Mouse (Mus musculus) G1E (cell line): ENCODE measurements around the gene Fndc3b.

ENCODE experiments used
- CTCF ChIP-seq: IDR thresholded peaks from 2 replicates; pipeline ENCODE4 v1.5.1; 2012; ENCODE audit warnings: low read depth, low read length, inconsistent platforms, mixed read lengths
- GATA1 ChIP-seq: IDR thresholded peaks from 2 replicates; pipeline ENCODE4 v1.6.1; 2012; ENCODE audit warnings: borderline replicate concordance, low read length, inconsistent platforms, mixed read lengths
- GATA2 ChIP-seq: IDR thresholded peaks from 2 replicates; pipeline ENCODE4 v1.6.1; 2012; ENCODE audit warnings: low read depth, low read length, inconsistent platforms, borderline replicate concordance
- POLR2AphosphoS5 ChIP-seq: IDR thresholded peaks from 2 replicates; pipeline ENCODE4 v1.6.1; 2012; ENCODE audit warnings: low read depth, low read length, inconsistent platforms; ENCODE audit not compliant: insufficient replicate concordance
- TAL1 ChIP-seq: conservative IDR thresholded peaks from 2 replicates; pipeline ENCODE4 v1.6.1; 2012; ENCODE audit warnings: low read depth, low read length, inconsistent platforms, mixed read lengths

DNA sequence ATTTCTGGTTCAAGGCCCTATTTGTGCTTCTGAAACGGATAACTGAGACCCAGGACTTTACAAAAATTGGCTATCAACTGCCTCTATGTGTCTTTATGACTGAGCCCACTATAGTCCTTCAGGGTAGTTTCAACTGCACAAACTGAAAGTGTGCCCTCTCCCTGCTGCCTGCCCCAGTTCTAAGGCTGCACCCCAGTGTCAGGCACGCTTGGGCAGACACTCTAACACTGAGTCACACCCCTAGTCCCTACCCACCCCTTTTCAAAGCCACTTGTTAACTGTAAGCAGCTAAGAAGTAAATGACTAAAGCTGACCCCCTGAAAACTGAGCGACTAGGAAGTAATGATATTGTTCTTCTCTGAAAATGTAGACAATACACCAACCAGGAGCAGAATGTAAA is 176.9 kb downstream of the Fndc3b start:
- TF ChIP-seq CTCF (no peak), TAL1 (no peak), GATA1 (no peak), POLR2AphosphoS5 (no peak), GATA2 (no peak)
